Mouse (Mus musculus) embryo, embryonic 9.5 days (tissue): ENCODE results near the gene Lmbr1l.

ENCODE experiments used
- DNase-seq: peaks from one replicate; pipeline ENCODE4 v3.0.0-alpha.2; 2017; ENCODE audit errors: extremely low spot score

The Lmbr1l gene

DNA sequence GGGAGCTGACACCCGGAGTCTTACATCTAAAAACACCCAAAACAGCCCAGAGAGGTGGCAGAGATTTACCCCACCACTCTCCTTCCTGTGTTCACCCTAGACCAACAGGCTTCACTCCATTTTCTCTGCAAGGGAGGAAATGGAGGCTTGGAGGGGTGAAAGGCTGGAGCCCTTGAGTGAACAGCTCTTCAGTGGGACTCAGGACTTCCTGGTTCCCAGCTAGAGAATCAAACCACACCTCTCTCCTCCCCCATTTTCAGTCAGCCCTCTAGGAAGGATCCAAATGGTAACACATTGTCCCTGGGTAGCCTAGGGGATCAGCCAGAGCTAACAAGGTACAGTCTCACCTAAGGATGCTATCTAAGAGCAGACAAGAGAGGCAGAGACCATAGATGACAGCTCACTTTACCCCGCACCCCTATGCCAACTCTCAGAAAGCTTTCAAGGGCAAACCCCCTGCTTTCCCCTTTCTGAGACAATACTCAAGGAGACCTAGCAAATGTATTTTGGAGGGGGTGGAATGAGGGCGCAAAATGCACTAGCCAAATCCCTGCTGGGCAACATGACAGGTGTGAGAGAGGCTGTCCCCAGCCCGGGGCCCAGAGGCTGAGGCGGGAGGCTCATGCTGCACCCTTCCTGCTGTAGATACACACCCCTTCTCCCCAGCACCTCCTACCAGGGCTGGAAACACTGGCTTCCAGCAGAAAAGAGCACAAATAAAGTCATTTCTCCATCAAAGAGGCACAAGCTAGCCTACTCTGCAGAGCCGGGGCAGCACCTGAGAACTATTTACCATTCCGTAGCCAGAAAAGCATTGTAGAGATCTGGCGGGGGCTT lies 48.5 kb downstream of the Lmbr1l start:
- no peak for DNase-seq

- no peak for DNase-seq
These were observed 49.5 kb downstream of the Lmbr1l start for GRCm38 (mm10) chr15:98868346-98869063.

- no peak for DNase-seq
These were observed 50.7 kb downstream of the Lmbr1l start for GRCm38 (mm10) chr15:98867321-98867720.

DNA sequence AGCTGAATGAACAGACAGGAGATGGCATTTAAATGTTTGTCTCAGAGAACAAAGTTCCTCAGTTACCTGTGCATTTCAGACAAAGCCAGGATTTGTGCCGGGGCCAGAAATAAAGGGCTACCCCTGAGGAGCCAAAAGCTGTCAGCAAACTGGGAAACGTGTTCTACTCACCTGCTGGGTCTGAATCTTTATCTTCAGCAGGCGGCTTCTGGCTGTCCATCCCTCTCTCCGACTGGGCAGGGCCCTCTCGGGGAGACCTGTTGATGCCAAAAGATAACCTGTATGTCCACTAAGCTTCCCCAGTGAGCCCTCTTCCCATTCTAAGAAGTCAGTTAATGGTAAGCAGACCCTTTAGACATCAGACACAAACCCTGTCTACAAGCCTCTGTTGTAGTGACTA lies 51.5 kb downstream of the Lmbr1l start:
- DNase-seq: no peak

DNA sequence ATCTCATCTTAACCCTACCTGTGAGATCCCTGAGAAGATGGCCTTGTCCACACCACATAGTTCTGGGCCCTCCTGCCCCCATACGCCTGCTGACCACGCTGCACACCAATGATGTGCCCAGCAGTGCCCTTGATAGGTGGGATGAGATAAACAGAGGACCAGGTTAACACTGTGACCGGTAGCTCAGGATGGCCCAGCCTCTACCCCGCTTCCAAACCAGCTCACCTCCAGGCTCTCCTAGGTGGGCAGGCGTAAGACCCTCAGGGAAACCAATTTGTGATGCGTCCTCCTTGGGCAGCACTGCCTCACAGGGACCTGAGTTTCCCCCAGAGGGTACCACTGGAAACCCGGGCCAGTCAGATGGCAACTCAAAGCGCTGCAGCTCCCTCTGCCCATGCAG lies 52.3 kb downstream of the Lmbr1l start:
- DNase-seq: no peak

DNA sequence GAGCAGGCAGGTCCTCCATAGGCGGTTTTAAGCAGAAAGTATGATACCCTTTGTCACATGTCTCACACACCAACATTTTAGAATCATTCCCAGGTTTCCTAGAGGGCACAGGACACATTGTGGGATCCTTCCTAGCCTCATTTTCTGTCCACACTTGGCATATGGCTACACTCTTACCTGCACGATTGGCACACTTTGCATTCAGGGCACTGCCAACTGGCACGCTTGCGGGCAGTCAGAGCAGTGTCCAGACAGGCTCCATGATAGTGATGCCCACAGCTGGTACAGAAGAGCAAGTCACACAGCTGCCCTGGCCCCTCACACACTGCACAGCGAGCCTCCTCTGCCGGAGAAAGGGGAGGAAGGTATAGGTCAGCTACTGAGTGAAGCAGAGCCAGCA lies 53.1 kb downstream of the Lmbr1l start:
- DNase-seq: no peak

- DNase-seq: no peak
These were observed 54.5 kb downstream of the Lmbr1l start for GRCm38 (mm10) chr15:98863451-98863958.

DNA sequence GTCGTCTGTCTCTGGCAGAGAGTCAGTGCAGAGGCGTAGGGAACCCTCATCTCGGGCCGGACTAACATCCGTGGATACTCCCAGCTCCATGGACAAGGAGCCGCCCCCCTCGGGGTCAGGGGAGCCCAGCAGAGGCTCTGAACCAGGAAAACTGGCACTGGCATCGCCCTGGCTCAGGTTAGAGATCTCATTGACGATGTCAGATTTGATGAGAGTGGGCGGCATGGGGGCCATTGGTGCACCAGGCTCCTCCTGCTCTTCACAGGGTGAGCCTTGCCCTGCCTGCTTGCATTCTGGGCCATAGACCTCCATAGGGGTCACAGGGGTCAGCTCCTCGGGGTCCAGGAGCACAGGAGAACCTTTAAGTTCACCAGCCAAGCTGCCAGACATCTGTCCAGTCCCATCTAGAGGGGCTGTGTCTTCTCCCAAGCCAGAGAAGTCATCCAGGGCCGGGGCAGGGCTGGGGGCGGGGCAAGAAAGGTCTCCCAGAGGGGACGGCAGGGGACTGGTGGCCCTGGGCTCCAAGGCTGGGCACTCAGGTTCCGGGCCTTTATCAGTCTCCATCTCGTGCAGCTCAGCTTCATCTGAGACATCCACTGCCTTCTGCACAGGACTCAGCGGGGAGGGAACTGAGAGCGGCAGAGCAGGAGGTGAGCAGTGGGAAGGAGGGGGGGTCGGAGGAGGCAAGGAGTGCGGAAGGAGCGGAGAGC lies 56.2 kb downstream of the Lmbr1l start:
- no peak for DNase-seq

DNA sequence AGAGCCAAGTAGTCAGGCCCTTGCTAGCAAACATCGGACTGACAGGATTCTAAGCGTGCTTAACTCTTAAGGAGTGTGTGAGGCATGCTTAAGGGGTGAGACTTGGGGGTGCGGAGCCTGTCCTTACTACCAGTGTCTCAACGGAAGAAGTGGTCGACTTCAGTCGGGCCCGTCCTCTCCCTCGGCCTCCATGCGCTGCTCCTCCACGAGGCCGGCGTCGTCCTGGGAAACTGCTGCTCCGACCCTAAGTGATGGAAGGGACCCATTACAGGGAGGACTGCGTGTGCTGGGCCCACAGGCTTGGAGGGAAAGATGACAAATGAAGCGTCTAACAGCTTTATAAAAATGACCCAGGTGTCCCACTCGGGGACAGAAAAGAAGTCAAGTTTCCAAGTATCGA lies 57.1 kb downstream of the Lmbr1l start:
- no peak for DNase-seq

DNA sequence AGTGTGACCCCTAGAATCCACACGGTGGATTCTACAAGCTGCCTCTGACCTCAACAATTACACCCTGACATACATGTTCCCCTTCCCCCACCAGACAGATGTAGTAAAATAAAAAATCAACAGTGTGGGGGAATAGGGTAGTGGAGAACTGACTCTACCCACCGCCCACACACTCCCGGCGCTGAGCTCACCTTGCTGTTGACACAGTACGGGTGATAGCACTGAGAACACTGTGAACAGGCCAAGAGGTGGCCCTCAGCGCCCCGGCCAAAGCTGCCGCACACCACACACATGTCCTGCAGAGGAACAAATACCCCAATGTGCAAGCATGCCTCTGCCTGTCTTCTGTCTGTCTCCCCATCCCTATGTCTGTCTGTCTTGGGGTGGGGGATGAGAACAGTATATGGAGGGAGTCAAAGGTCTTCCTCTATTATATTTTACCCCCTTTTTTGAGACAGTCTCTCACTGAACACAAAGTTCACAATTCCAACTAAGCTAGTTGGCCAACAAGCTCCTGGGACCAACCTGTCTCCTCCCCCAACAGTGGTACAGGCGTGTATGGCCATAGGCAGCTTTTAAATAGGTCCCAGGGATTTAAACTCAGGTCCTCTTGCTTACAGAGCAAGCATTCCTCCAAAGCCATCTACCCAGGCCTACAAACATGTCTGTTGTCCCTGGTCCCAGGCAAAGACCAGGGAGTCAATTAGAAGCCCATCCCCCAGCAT lies 58.5 kb downstream of the Lmbr1l start:
- DNase-seq: no peak

DNA sequence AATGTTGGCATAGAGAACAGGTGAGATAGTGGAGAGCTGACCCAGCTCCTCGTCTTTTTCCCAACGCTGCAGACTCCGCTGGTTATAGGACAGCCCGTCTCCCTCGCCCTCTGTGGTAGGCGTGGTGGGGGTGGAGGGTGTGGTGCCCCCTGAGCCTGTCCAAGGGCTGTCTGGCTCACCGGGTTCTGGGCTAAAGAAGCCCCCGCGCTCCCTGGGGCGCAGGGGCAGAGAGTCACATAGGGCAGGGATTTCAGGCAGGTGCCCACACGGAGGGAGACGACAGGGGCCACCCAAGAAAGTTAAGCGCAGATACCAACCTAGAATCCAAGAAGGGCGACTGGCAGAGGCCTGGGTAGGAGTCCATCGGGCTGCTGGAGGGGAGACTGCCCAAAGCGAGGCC lies 63.8 kb downstream of the Lmbr1l start:
- no peak for DNase-seq
